Mouse (Mus musculus) urinary bladder, postnatal 14 days (tissue): ENCODE results near the gene Tipin.

Experiments used
- DNase-seq: peaks from one replicate; pipeline ENCODE4 v3.0.0; 2021; ENCODE audit warnings: low spot score

The Tipin gene

DNA sequence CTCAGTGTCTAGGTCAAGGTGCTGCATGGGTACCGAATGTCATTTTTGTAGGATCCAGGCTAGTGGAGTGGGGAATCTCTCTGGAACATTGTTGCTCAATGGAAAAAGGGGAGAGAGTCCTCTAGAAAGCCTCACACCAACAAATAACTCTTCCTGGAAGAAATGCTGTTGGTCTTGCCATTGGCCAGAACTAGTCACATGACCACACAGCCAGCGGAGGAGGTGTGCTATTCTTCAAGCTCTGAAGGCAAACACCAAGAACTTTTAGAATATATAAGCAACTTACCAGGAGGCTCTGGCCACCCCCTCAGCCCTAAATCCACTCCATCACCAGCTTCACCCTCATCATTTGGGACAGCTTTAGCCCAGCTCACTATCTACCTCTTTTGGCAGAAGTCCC lies 62.3 kb downstream of the Tipin start:
- no peak for DNase-seq

DNA sequence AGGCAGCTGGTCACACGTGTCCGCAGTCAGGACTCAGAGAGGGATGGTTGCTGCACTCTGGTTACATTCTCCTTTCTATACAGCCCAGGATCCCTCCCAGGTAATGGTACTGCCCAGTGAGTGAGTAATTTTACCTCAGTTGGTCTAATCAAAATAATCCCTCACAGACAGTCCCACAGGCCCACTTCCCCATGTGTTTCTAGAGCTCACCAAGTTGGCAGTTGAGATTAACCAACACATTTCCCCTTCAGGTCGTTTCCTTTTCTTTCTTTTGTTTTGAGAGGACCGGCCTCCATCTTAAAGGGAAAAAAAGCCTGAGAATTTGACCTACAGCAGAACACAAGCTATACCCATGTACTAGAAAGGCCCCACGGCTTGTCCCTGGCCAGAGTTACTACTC lies 64.5 kb downstream of the Tipin start:
- DNase-seq, result no peak

DNA sequence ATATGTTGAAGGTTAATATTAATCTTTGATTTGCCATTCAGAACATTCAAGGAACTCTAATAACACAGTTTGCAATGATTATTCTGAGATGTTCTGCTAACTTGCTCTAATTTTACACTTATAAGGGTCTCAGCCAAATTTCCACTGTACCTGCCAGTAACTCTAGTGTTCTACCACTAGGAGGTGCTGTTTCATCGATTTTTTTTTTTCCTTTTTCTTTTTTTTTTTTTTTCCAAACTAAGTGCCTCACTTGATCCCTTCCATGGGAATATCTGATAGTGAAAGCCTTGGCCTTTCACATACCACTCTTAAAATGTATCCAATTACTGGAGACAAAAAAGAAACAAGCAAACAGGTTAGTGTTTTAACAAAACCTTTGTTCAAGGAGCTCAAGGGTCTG lies 66.0 kb downstream of the Tipin start:
- no peak for DNase-seq

DNA sequence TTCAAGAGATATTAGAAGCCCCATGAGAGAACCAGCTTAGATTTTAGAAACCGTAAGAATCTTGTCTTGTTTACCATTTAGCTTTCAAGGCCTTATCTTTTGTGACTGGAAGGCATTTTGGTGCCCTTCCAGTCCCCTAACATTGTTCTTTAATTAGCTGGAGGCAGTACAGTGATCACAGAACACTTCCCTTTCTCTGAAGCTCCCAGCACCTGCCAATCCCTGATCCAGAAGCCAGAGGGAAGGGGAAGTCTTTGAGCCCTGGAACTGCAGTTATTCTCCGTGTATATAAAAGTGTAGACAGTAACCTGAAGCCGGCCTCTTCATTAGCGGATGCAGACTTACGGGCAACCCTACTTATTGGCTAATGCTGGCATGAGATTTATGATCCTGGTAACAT lies 68.1 kb downstream of the Tipin start:
- no peak for DNase-seq

DNA sequence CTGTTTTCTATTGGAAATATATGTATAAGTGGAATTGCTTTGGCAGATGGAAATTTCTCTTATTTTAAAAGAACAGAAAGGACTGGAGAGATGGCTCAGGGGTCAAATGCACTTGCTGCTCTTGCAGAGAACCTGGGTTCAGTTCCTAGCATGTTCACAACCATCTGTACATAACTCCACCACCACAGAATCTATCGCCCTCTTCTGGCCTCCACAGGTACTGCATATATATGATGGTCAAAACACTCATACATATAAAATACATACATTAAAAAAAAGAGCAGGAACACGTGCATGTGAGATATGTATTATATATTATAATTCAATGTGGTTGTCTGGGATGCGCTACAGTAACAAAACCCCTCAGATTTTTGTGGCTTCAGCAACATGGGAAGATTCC lies 69.8 kb downstream of the Tipin start:
- no peak for DNase-seq
